In the genomic region with DNA sequence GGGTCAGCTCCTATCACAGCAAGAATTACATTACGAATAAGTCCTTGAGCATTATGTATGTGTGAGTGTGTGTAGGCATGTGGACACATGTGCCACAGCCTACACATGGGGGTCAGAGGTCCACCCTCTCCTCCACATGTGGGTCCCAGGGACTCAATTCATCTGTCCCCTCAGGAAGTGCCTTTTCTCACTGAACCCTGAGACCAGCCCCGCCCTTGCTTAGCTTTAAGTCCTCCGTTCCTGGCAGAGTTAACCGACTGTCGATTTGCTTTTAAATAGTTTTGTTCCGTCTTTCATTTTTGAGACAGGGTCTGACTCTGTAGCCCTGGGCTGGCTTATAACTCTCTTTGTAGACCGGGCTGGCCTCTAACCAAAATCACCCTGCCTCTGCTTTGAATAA, we compare ENCODE assay signal across 8 mouse cellular contexts. TPM values are rescaled to one million over a fixed set of nuclear protein-coding genes. Genes with fewer than 3 reads are reported as not detected.
DNase-seq lines count a peak whose midpoint lies in the region; ATAC-seq lines count a peak whose summit lies in the region.

No protein-coding gene starts in this region.

- H3K27ac ChIP-seq in lung, embryonic 16.5 days (ENCODE audit: low read length) = peak overlapping the region; percentile 63
- peak overlapping the region; percentile 85 for H3K27ac ChIP-seq in embryonic facial prominence, embryonic 10.5 days (replicated peaks)
- H3K27ac ChIP-seq in hindbrain, embryonic 12.5 days = no peak overlapping the region

- H3K27me3 ChIP-seq in lung, embryonic 16.5 days (ENCODE audit: control insufficient read depth, insufficient read depth, low read depth, low read length) = no peaks in the 10 kb centered on the region
- 0 out of 2 replicates have a peak, but pooled peaks cover 7% of the 10 kb centered on the region for H3K27me3 ChIP-seq in embryonic facial prominence, embryonic 10.5 days (replicated peaks; ENCODE audit: low read depth, poor library complexity, severe bottlenecking)
- H3K27me3 ChIP-seq in hindbrain, embryonic 12.5 days = peaks cover 4% of the 10 kb centered on the region; the same call in 1 of the 2 replicates
- no peaks in the 10 kb centered on the region for H3K27me3 ChIP-seq in megakaryocyte, embryonic 14.5 days (replicated peaks)

- 0 out of 2 replicates have a peak overlapping the region, but pooled peaks have one; percentile 5 for H3K9ac ChIP-seq in lung, embryonic 16.5 days (ENCODE audit: low read length)
- no peak overlapping the region for H3K9ac ChIP-seq in hindbrain, embryonic 12.5 days

- H3K36me3 ChIP-seq in lung, embryonic 16.5 days (ENCODE audit: control insufficient read depth, insufficient read depth, low read length) = no peaks in the 10 kb centered on the region
- no peaks in the 10 kb centered on the region for H3K36me3 ChIP-seq in embryonic facial prominence, embryonic 10.5 days (replicated peaks)
- no peaks in the 10 kb centered on the region for H3K36me3 ChIP-seq in hindbrain, embryonic 12.5 days
- no peaks in the 10 kb centered on the region for H3K36me3 ChIP-seq in megakaryocyte, embryonic 14.5 days (replicated peaks; ENCODE audit: low read length)

- H3K4me1 ChIP-seq in lung, embryonic 16.5 days (replicated peaks; ENCODE audit: control insufficient read depth, insufficient read depth, low read length) = peaks cover 38% of the 10 kb centered on the region
- peaks cover 37% of the 10 kb centered on the region for H3K4me1 ChIP-seq in embryonic facial prominence, embryonic 10.5 days
- peaks cover 16% of the 10 kb centered on the region for H3K4me1 ChIP-seq in hindbrain, embryonic 12.5 days
- H3K4me1 ChIP-seq in megakaryocyte, embryonic 14.5 days = peaks cover 64% of the 10 kb centered on the region

- H3K4me2 ChIP-seq in lung, embryonic 16.5 days (ENCODE audit: low read depth, low read length) = peak overlapping the region; percentile 54
- H3K4me2 ChIP-seq in hindbrain, embryonic 12.5 days (replicated peaks) = peak overlapping the region; percentile 54; the same call in 1 of the 2 replicates

- no peak for ATAC-seq in lung, embryonic 16.5 days (ENCODE audit: low read depth)
- ATAC-seq in hindbrain, embryonic 12.5 days (ENCODE audit: low FRiP score) = no peak

- H3K4me3 ChIP-seq in lung, embryonic 16.5 days (ENCODE audit: low read length) = peak overlapping the region; percentile 38
- H3K4me3 ChIP-seq in embryonic facial prominence, embryonic 10.5 days = peak overlapping the region; percentile 56; the same call in 1 of the 2 replicates
- H3K4me3 ChIP-seq in hindbrain, embryonic 12.5 days = no peak overlapping the region
- peak overlapping the region; percentile 91 for H3K4me3 ChIP-seq in megakaryocyte, embryonic 14.5 days (replicated peaks)

- no peak for DNase-seq in lung, postnatal 14 days
- peak; percentile 14 for DNase-seq in embryonic facial prominence, embryonic 10.5 days (ENCODE audit: low spot score)
- no peak for DNase-seq in yolk sac, embryonic 10.5 days (ENCODE audit: low spot score)
- no peak for DNase-seq in layer of hippocampus, adult 18-20 months (ENCODE audit: low spot score in 2 of 2)
- no peak for DNase-seq in cerebellum, adult 8-10 months

- 17% methylated on average over 7 of the region's 7 CpGs for WGBS in lung, embryonic 16.5 days
- 25% methylated on average over 7 of the region's 7 CpGs for WGBS in embryonic facial prominence, embryonic 10.5 days
- 26% methylated on average over 7 of the region's 7 CpGs for WGBS in hindbrain, embryonic 12.5 days

- no peaks in the 10 kb centered on the region for H3K9me3 ChIP-seq in lung, embryonic 16.5 days (ENCODE audit: control insufficient read depth, low read length)
- H3K9me3 ChIP-seq in embryonic facial prominence, embryonic 10.5 days = no peaks in the 10 kb centered on the region
- no peaks in the 10 kb centered on the region for H3K9me3 ChIP-seq in hindbrain, embryonic 12.5 days (replicated peaks)
- H3K9me3 ChIP-seq in megakaryocyte, embryonic 14.5 days = no peaks in the 10 kb centered on the region

RNA-seq across cellular contexts. Expression of gene Zfp217, which starts 5.0 kb away (rescaled TPM):
- polyA plus RNA-seq in lung, embryonic 16.5 days (2015; fragmentation: Nextera tagmentation; extraction: Ambion mirVana) = 5.2 and 6.1 TPM in 2 replicates
- polyA plus RNA-seq in embryonic facial prominence, embryonic 10.5 days (2016; fragmentation: Nextera tagmentation; extraction: Ambion mirVana) = 3.9 and 4.2 TPM in 2 replicates
- polyA plus RNA-seq in hindbrain, embryonic 12.5 days (2016; fragmentation: Nextera tagmentation; extraction: Ambion mirVana) = 3.7 and 3.9 TPM in 2 replicates
- polyA plus RNA-seq in megakaryocyte, embryonic 14.5 days (2012; ENCODE audit: insufficient read depth, low replicate concordance) = 1.8 and 3.0 TPM in 2 replicates
- total RNA-seq in layer of hippocampus, adult 18-20 months (2021) = 1 to 10 TPM; 4.2 TPM
